Mouse (Mus musculus): ENCODE measurements around the gene Foxj3. TPM values are rescaled to one million over a fixed set of nuclear protein-coding genes. Genes with fewer than 3 reads are reported as not detected.
"Not testable (repeated sequence)": the region's sequence is repeated elsewhere in the genome, so short reads cannot be mapped to it uniquely, and the experiment has no call there.

Foxj3 gene
- polyA plus RNA-seq, 1 experiment from 2014 or later: 29.2 TPM

DNA sequence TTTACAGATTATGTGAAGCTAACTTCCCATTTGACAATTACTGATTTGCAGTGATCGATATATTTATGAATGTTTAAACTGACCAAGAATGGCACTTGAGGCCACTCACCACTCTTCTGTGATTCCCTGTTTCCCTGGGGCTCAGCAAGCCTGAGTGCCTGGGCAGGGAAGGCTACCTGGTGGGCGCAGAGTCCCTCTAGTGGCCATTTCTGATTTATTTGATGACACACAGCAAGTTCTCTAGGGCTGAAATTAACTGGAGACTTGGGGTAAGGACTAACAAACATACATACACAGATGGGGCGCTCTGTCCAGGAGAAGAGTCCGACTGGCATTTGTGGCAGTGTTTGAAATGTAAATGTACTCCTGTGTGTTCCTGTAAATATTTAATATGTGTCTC, 91.6 kb downstream of the Foxj3 start:
- H3K4me1 ChIP-seq: peaks cover 14% of the 10 kb centered on the region
- WGBS: 80% methylated on average over 4 of the region's 4 CpGs
- not testable (repeated sequence) for H3K4me2 ChIP-seq (replicated peaks); H3K27ac ChIP-seq (replicated peaks); H3K27me3 ChIP-seq; H3K9ac ChIP-seq (replicated peaks); H3K4me3 ChIP-seq; H3K9me3 ChIP-seq
- H3K36me3 ChIP-seq: peaks cover 20% of the 10 kb centered on the region
- ATAC-seq (ENCODE audit: low FRiP score, low read depth): peak; percentile 61

GRCm38 (mm10) chr4:119631115-119631919, 94.5 kb downstream of the Foxj3 start:
- Histone ChIP-seq H3K9ac (replicated peaks) (no peak overlapping the region), H3K4me1 (peaks cover 12% of the 10 kb centered on the region), H3K27ac (replicated peaks) (no peak overlapping the region), H3K27me3 (no peaks in the 10 kb centered on the region), H3K4me3 (no peak overlapping the region), H3K4me2 (replicated peaks) (no peak overlapping the region), H3K36me3 (peaks cover 14% of the 10 kb centered on the region), H3K9me3 (no peaks in the 10 kb centered on the region)
- no peak for ATAC-seq (ENCODE audit: low FRiP score, low read depth)
- WGBS: 80% methylated on average over 11 of the region's 11 CpGs

DNA sequence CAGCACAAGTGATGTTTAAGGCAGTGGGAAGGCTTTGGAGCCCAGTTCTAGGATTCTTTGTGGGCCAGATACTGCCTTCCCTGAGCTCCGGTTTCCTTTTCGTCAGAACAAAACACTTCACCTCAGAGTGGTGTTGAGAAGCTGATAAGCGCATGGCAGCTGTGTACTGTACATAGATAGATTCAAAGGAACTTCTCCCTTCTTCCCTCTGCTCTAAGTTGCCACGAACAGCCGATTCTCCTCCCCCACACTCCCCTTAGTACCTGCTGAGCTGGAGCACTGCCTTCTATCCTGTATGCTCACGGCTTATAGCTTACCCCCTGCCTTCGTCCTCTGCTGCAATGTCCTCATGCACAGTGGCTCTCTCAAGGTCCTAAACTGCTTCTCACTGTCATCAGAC, 95.9 kb downstream of the Foxj3 start:
- WGBS: 65% methylated on average over 7 of the region's 7 CpGs
- Histone ChIP-seq H3K4me1 (peaks cover 10% of the 10 kb centered on the region), H3K4me3 (no peak overlapping the region), H3K27ac (replicated peaks) (0 out of 2 replicates have a peak overlapping the region, but pooled peaks have one; percentile 8), H3K36me3 (peaks cover 11% of the 10 kb centered on the region), H3K27me3 (no peaks in the 10 kb centered on the region), H3K9me3 (no peaks in the 10 kb centered on the region), H3K4me2 (replicated peaks) (no peak overlapping the region), H3K9ac (replicated peaks) (no peak overlapping the region)
- ATAC-seq (ENCODE audit: low FRiP score, low read depth): no peak

DNA sequence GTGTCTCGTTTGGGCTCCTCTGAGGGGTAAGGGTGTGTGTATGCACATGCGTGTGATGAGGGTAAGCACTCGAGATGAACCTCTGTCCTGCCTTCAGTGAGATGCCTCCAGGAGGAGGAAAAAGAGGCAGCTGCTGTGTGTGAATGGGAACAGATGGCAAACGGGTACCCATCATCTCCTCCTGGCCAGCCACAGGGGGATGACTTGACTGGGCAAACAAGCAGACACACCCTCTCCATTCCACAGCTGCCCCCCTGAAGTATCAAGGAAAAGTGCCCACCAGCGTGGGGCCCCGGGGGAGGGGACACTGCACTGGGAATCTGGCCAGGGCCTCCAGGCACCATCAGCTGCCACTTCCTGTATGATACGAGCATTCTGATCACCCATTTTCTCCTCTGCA, 96.5 kb downstream of the Foxj3 start:
- ATAC-seq (ENCODE audit: low FRiP score, low read depth): 0 out of 2 replicates have a peak, but pooled peaks have one; percentile 4
- Histone ChIP-seq H3K9ac (replicated peaks) (no peak overlapping the region), H3K4me1 (peaks cover 10% of the 10 kb centered on the region), H3K36me3 (peaks cover 11% of the 10 kb centered on the region), H3K4me3 (no peak overlapping the region), H3K4me2 (replicated peaks) (no peak overlapping the region), H3K27ac (replicated peaks) (0 out of 2 replicates have a peak overlapping the region, but pooled peaks have one; percentile 8), H3K9me3 (no peaks in the 10 kb centered on the region), H3K27me3 (no peaks in the 10 kb centered on the region)
- 68% methylated on average over 7 of the region's 7 CpGs for WGBS

DNA sequence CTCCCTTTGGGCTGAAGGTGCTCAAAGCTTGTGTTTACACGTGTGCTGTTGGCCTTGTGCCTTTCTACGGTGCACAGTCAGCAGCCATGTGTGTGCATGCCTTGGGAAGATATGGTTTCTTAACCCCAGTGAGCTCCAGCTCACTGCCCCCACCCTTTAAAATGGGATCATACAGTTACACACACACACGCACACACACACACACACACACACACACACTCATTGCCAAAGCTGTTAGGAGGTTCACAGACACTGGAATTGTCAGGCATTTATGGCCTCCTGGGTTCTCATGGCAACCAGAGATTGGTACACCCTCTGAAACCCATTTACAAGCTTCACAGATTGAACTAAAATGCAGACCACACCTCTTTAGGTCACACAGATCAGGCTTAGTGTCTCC, 97.1 kb downstream of the Foxj3 start:
- Histone ChIP-seq H3K4me1 (peaks cover 10% of the 10 kb centered on the region), H3K4me2 (replicated peaks) (no peak overlapping the region), H3K36me3 (peaks cover 11% of the 10 kb centered on the region), H3K9ac (replicated peaks) (no peak overlapping the region), H3K9me3 (no peaks in the 10 kb centered on the region), H3K27me3 (no peaks in the 10 kb centered on the region), H3K4me3 (no peak overlapping the region), H3K27ac (replicated peaks) (no peak overlapping the region)
- ATAC-seq (ENCODE audit: low FRiP score, low read depth): no peak
- WGBS: 93% methylated on average over 3 of the region's 3 CpGs

GRCm38 (mm10) chr4:119634908-119635660, 98.3 kb downstream of the Foxj3 start:
- H3K9ac ChIP-seq (replicated peaks): no peak overlapping the region
- no peak overlapping the region for H3K4me3 ChIP-seq
- H3K36me3 ChIP-seq: peaks cover 3% of the 10 kb centered on the region; the same call in 1 of the 2 replicates
- peaks cover 10% of the 10 kb centered on the region for H3K4me1 ChIP-seq
- H3K27me3 ChIP-seq: no peaks in the 10 kb centered on the region
- no peak overlapping the region for H3K27ac ChIP-seq (replicated peaks)
- 77% methylated on average over 6 of the region's 6 CpGs for whole genome bisulfite sequencing
- ATAC-seq (ENCODE audit: low FRiP score, low read depth): no peak
- H3K4me2 ChIP-seq (replicated peaks): no peak overlapping the region
- no peaks in the 10 kb centered on the region for H3K9me3 ChIP-seq

DNA sequence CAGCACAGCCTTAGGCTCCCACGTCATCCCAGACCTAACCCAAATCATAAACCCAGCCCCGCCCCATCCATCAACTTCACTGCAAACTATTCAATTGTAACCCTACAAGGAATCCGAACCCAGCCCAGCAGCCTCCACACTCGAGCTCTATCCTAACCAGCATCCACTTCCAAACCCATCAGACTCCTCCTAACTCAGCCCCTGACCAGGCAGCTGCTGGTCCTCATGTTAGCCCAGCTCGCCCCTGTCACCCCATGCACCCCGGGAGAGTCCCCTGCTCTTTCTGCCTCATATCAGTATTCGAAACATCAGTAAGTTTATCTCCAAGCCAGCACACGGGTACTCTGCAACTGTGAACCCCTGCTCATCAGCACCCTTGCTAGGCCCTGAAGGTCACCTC, 98.9 kb downstream of the Foxj3 start:
- no peak overlapping the region for H3K4me3 ChIP-seq
- peaks cover 10% of the 10 kb centered on the region for H3K4me1 ChIP-seq
- H3K9ac ChIP-seq (replicated peaks): no peak overlapping the region
- no peaks in the 10 kb centered on the region for H3K36me3 ChIP-seq
- H3K4me2 ChIP-seq (replicated peaks): no peak overlapping the region
- no peaks in the 10 kb centered on the region for H3K27me3 ChIP-seq
- H3K27ac ChIP-seq (replicated peaks): no peak overlapping the region
- no peak for ATAC-seq (ENCODE audit: low FRiP score, low read depth)
- no peaks in the 10 kb centered on the region for H3K9me3 ChIP-seq
- WGBS: 87% methylated on average over 8 of the region's 8 CpGs

- H3K9me3 ChIP-seq: no peaks in the 10 kb centered on the region
- no peak for ATAC-seq (ENCODE audit: low FRiP score, low read depth)
- H3K27ac ChIP-seq (replicated peaks): no peak overlapping the region
- no peaks in the 10 kb centered on the region for H3K27me3 ChIP-seq
- H3K4me3 ChIP-seq: no peak overlapping the region
- H3K36me3 ChIP-seq: no peaks in the 10 kb centered on the region
- 82% methylated on average over 7 of the region's 7 CpGs for WGBS
- no peak overlapping the region for H3K4me2 ChIP-seq (replicated peaks)
- no peak overlapping the region for H3K9ac ChIP-seq (replicated peaks)
- H3K4me1 ChIP-seq: peaks cover 10% of the 10 kb centered on the region
These were observed 99.9 kb downstream of the Foxj3 start for GRCm38 (mm10) chr4:119636731-119637130.

DNA sequence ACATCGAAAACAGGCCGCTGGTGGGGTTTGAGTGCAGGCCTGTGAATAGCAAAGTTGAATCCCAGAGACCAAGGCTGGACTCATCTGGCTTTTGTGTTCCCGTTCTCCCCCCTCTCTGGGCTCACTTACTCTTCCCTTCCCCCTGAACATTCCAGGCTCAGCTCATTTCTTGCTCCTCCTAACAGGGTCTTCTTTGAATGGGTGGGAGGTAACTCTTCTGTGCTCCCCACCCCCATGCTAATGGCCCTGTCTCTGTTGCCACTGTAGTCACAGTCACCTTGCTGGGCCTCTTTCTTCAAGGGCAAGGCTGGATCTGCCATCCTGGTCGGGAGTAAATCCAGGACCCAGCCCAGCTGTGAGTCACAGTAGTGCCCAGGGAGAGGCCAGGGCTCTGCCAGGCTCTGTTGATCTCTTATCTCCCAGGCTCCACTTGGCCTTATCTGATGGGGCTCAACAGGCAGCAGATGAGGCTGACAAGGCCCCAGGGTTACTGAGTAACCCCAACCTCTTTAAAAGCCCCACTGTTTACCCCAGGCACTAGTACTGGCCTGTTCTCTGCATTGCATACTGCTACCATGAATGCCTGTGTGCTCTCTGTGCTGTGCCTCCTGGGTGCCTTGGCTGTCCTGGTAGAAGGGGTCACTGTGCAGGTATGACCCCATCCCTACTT, 100.5 kb downstream of the Foxj3 start, which contains the start of gene Guca2a:
Gene Guca2a, plus strand, starts transcription at position 529 of the 670 bp plus-strand sequence.
- H3K4me3 ChIP-seq: no peak within 1 kb of the TSS
- H3K9ac ChIP-seq (replicated peaks): no peak within 1 kb of the TSS
- no peaks in the 10 kb centered on the region for H3K9me3 ChIP-seq
- H3K27ac ChIP-seq (replicated peaks): no peak within 1 kb of the TSS
- no peaks in the 10 kb centered on the region for H3K27me3 ChIP-seq
- H3K4me2 ChIP-seq (replicated peaks): no peak within 1 kb of the TSS
- no peak for ATAC-seq (ENCODE audit: low FRiP score, low read depth)
- H3K4me1 ChIP-seq: peaks cover 10% of the 10 kb centered on the region
- 74% methylated on average over 4 of the region's 4 CpGs for WGBS
- H3K36me3 ChIP-seq: no peaks in the 10 kb centered on the region

DNA sequence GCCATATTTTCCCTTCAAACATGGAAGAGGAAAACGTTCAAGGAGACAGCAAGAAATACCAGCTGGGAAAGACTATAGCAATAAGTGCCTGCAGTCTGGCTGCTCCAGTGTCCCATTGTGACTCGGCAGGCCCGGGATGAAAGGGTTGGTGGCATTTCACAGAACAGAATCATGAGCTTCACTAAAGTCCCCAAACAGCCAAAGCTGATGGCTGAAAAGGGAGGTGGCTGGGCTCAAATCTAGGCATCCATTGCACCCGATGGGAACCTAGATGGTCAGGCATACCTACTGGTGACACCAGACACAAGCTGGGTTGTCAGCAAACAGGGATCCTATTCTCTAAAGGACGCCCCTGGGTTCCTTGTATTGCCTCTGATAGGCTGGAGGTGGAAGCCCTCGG, 101.1 kb downstream of the Foxj3 start:
- H3K27ac ChIP-seq (replicated peaks): no peak overlapping the region
- no peaks in the 10 kb centered on the region for H3K9me3 ChIP-seq
- H3K9ac ChIP-seq (replicated peaks): no peak overlapping the region
- WGBS: 89% methylated on average over 6 of the region's 6 CpGs
- no peak for ATAC-seq (ENCODE audit: low FRiP score, low read depth)
- H3K36me3 ChIP-seq: no peaks in the 10 kb centered on the region
- no peaks in the 10 kb centered on the region for H3K27me3 ChIP-seq
- H3K4me2 ChIP-seq (replicated peaks): no peak overlapping the region
- no peak overlapping the region for H3K4me3 ChIP-seq
- peaks cover 6% of the 10 kb centered on the region for H3K4me1 ChIP-seq

DNA sequence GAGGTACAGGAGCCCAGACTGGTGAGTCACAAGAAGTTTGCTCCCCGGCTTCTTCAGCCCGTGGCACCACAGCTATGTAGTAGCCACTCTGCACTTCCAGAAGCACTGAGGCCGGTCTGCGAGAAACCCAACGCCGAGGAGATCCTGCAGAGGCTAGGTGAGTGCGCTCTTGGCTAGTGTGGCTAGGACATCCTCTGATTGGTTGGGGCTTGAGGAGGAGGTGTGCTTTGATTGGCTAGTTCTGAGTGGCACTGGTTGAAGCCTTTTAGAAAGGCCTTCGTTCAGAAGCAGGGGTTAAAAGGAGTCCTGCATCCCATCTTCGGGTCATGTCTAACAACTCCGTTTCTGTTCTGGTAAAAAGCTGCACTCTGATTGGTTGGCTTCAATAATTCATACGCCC, 101.9 kb downstream of the Foxj3 start:
- ATAC-seq (ENCODE audit: low FRiP score, low read depth): no peak
- Histone ChIP-seq H3K36me3 (no peaks in the 10 kb centered on the region), H3K27ac (replicated peaks) (no peak overlapping the region), H3K9me3 (no peaks in the 10 kb centered on the region), H3K4me3 (no peak overlapping the region), H3K4me1 (no peaks in the 10 kb centered on the region), H3K27me3 (no peaks in the 10 kb centered on the region), H3K4me2 (replicated peaks) (no peak overlapping the region), H3K9ac (replicated peaks) (no peak overlapping the region)
- 60% methylated on average over 11 of the region's 11 CpGs for WGBS

DNA sequence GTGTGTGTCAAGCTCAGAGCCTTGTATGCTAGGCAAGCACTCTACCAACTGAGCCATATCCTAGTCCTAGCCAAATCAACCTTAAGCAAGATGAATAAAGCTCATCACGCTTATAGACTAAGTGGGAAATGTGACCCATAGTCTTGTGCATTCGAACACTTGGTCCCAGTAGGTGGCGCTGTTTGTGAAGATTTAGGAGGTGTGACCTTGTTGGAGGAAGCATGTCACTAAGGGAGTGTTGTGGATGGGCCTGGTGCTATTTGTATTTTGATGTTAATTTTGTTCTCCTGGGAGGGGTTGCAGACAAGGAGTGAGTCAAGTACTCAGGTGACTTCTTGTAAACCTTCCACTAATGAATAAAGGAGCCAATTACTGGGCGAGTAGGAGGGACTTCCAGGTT, 105.9 kb downstream of the Foxj3 start:
- Histone ChIP-seq H3K4me1 (no peaks in the 10 kb centered on the region), H3K9me3 (no peaks in the 10 kb centered on the region), H3K9ac (replicated peaks) (no peak overlapping the region), H3K36me3 (no peaks in the 10 kb centered on the region), H3K4me2 (replicated peaks) (no peak overlapping the region), H3K27me3 (no peaks in the 10 kb centered on the region), H3K27ac (replicated peaks) (no peak overlapping the region), H3K4me3 (no peak overlapping the region)
- WGBS: 87% methylated on average over 4 of the region's 4 CpGs
- ATAC-seq (ENCODE audit: low FRiP score, low read depth): no peak

Data from midbrain, embryonic 12.5 days (tissue).